Comparison of ENCODE assay signal across 34 mouse cellular contexts in the genomic region with DNA sequence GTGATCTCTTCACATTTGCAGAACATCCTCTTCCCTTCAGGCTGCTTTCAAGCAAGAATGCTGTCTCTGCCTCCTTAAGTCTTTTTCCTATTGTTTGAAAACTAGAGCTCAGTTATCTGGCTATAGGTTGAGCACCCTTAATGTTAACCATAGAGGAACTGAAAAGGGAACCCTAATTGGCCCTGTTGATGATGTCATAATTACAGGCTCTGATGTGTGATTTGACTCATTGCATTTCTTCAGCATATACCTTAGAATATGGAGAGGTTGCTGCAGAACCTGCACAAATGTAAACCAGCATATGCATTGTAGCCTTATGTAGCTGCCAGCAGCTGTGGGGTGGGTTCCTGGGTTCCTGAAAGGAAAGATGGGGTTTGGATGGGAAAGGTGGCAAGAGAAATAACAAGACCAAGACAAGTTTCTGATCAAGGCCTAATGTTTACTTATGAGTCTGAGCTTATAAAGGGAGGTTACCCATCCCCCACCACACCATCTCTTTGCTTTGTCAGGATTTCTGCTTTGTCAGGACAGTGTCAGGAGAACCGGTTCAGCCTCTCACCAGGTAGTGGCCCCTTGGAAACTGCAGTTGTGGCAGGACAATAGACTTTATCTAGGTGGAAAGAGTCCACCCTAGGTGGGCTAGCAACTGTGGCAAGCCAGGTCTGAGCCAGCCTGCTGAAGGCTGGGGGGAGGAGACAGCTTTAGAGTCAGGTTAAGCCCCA. TPM values are rescaled to one million over a fixed set of nuclear protein-coding genes. Genes with fewer than 3 reads are reported as not detected.
DNase-seq lines count a peak whose midpoint lies in the region; ATAC-seq and TF ChIP-seq lines count a peak whose summit lies in the region.
"Had no signal": no experiment of that assay in that cellular context is flagged by ENCODE, and none has a peak within 500 bp of the region (broad histone marks: within the 10 kb centered on the region; RNA-seq: fewer than 3 reads in every experiment).

No protein-coding gene starts in this region.

- no peak for TF ChIP-seq POLR2A in lung, adult 2 months (IDR thresholded peaks at IDR 0.05; ENCODE audit: borderline replicate concordance, extremely low read depth, low read depth, low read length)

- peak; percentile 65 for DNase-seq in heart, adult 11 months
- DNase-seq in heart, adult 9 months (ENCODE audit: low spot score in 2 of 2), result no peak
- no peak for DNase-seq in ES-E14 (ENCODE audit: low read depth, low spot score)
- no peak for DNase-seq in lung, adult 2 months
- no peak for DNase-seq in frontal cortex, postnatal 10 days (ENCODE audit: low spot score in 2 of 2)
- DNase-seq: adrenal gland, adult 2 months; adrenal gland, postnatal 36 days; B cell, adult 2 months; cerebellum, adult 18-20 months; cerebellum, postnatal 10 days; gastrocnemius, adult 2 months; gastrocnemius, postnatal 36 days; kidney, adult 8-10 months; kidney, postnatal 4 days; layer of hippocampus, postnatal 36 days; left cerebral cortex, postnatal 4 days; liver, postnatal 0 days; right cerebral cortex, postnatal 14 days; thymus, postnatal 14 days had no signal

- in situ Hi-C loops in ES-E14 (cut with MboI; ENCODE audit: low sequenced_read_pairs in 2 of 2, unreplicated experiment in 2 of 2), result no loop called here

- H3K4me3 ChIP-seq in ES-E14 (ENCODE audit: insufficient read depth in 1 of 2, low read depth in 1 of 2, low read length in 2 of 2, poor library complexity in 1 of 2, severe bottlenecking in 1 of 2), result no peak overlapping the region; a peak in 1 of 4 replicates
- no peak overlapping the region for H3K4me3 ChIP-seq in lung, adult 2 months (replicated peaks; ENCODE audit: extremely low read depth, low read depth, low read length)
- H3K4me3 ChIP-seq: embryonic facial prominence, embryonic 15.5 days; forebrain, embryonic 12.5 days; gastrocnemius, adult 2 months; liver, embryonic 12.5 days; midbrain, embryonic 10.5 days; midbrain, embryonic 15.5 days; myocyte; neural tube, embryonic 12.5 days; stomach, embryonic 15.5 days had no signal

- no peak for TF ChIP-seq CTCF in lung, adult 2 months (IDR thresholded peaks at IDR 0.05; ENCODE audit: insufficient read depth, low read length)

- H3K9ac ChIP-seq in ES-E14 (ENCODE audit: insufficient read depth, low read depth, low read length, poor library complexity, severe bottlenecking), result no peak overlapping the region
- H3K9ac ChIP-seq: embryonic facial prominence, embryonic 15.5 days; forebrain, embryonic 12.5 days; liver, embryonic 12.5 days; liver, postnatal 0 days; midbrain, embryonic 15.5 days; neural tube, embryonic 12.5 days; stomach, embryonic 15.5 days had no signal

- H3K36me3 ChIP-seq in ES-E14 (ENCODE audit: control insufficient read depth, insufficient read depth, low read length, poor library complexity, severe bottlenecking), result no peaks in the 10 kb centered on the region
- H3K36me3 ChIP-seq: embryonic facial prominence, embryonic 15.5 days; midbrain, embryonic 15.5 days; neural tube, embryonic 12.5 days; stomach, embryonic 15.5 days had no signal

- peak overlapping the region; percentile 83; the same call in 1 of the 2 replicates for H3K27ac ChIP-seq in ES-E14 (ENCODE audit: insufficient read depth, low read depth, low read length, poor library complexity, severe bottlenecking)
- H3K27ac ChIP-seq: embryonic facial prominence, embryonic 15.5 days; forebrain, embryonic 12.5 days; gastrocnemius, adult 2 months; kidney, postnatal 0 days; liver, embryonic 12.5 days; macrophage; midbrain, embryonic 10.5 days; midbrain, embryonic 15.5 days; neural tube, embryonic 12.5 days; stomach, embryonic 15.5 days had no signal

- peaks cover 0 to 7% of the 10 kb centered on the region in 2 experiments; a peak in 3 of 4 replicates for H3K4me1 ChIP-seq in ES-E14 (ENCODE audit: control insufficient read depth in 2 of 2, insufficient read depth in 2 of 2, low read length in 2 of 2, poor library complexity in 1 of 2)
- H3K4me1 ChIP-seq in lung, adult 2 months (ENCODE audit: control insufficient read depth, insufficient read depth, low read length), result no peaks in the 10 kb centered on the region
- H3K4me1 ChIP-seq: embryonic facial prominence, embryonic 15.5 days; forebrain, embryonic 12.5 days; liver, embryonic 12.5 days; midbrain, embryonic 15.5 days; neural tube, embryonic 12.5 days; stomach, embryonic 15.5 days had no signal

- WGBS in lung, adult 2 months, result 46% methylated on average over 1 of the region's 1 CpGs

- peak; percentile 64 for ATAC-seq in granulocyte monocyte progenitor cell, adult 5-6 weeks (replicated peaks; ENCODE audit: poor library complexity, severe bottlenecking)
- ATAC-seq in frontal cortex, adult (ENCODE audit: low TSS enrichment), result no peak
- ATAC-seq: activated CD4-positive, CD25-positive, alpha-beta regulatory T cell, adult 4 months; hindbrain, embryonic 16.5 days; liver, embryonic 12.5 days; liver, postnatal 0 days; lung, postnatal 0 days; midbrain, embryonic 15.5 days had no signal

- no peaks in the 10 kb centered on the region for H3K9me3 ChIP-seq in ES-E14 (ENCODE audit: control insufficient read depth, insufficient read depth, low read depth, low read length)
- H3K9me3 ChIP-seq: embryonic facial prominence, embryonic 15.5 days; forebrain, embryonic 12.5 days; liver, embryonic 12.5 days; midbrain, embryonic 10.5 days; midbrain, embryonic 15.5 days; neural tube, embryonic 12.5 days; stomach, embryonic 15.5 days had no signal

TF ChIP-seq in ES-E14, 5 proteins besides CTCF, POLR2A, EP300 and RAD21:
- TF ChIP-seq CHD2 (IDR thresholded peaks at IDR 0.05; ENCODE audit: low read depth, low read length) (peak; percentile 50; the same call in 1 of the 2 replicates), ZNF384 (IDR thresholded peaks at IDR 0.05; ENCODE audit: low read depth, low read length) (no peak), MAFK (IDR thresholded peaks at IDR 0.05; ENCODE audit: insufficient read depth, low read depth, low read length) (peak; percentile 79)

RNA-seq across cellular contexts. Expression of gene Naf1, which starts 9.4 kb away (rescaled TPM):
- total RNA-seq in ES-E14 (2012; rRNA removed), result 11.7 and 13.7 TPM in 2 replicates
- 53.5 and 55.1 TPM in 2 replicates for total RNA-seq in granulocyte monocyte progenitor cell, adult 5-6 weeks (2014; fragmentation: Nextera tagmentation)
- total RNA-seq in granulocyte monocyte progenitor cell, adult 5-6 weeks (2017), result 11.8 and 16.2 TPM in 2 replicates
- polyA plus RNA-seq in lung, adult 2 months (2012; rRNA removed), result 5.1 and 9.7 TPM in 2 replicates
